Mouse (Mus musculus): ENCODE data around the gene Lrrc4. TPM values are rescaled to one million over a fixed set of nuclear protein-coding genes. Genes with fewer than 3 reads are reported as not detected.

The Lrrc4 gene
- polyA plus RNA-seq, 1 experiment, result not detected

DNA sequence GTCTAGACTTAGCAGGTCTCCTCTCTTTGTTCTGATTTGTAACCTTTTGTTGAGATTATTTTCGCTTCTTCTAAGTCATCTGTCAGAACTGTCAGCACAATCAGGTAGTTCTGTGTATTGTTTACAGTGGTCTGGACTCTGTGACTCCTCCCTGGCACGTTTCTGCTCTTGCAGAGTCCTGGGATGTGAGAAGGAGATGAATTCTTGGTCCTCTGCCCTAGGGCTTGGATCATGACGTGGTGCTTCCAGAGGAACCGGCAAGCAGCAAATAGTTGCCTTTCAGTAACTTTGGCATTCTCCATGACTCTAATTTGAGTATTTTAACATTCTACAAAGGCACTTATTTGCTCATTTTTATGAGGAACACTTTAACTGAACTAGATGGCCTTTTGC, 113.7 kb downstream of the Lrrc4 start:
- TF ChIP-seq CTCF (IDR thresholded peaks at IDR 0.05; ENCODE audit: control insufficient read depth, insufficient read depth, low read length) (no peak), POLR2A (IDR thresholded peaks at IDR 0.05; ENCODE audit: borderline replicate concordance, control insufficient read depth, low read depth, low read length) (no peak)
- H3K27ac ChIP-seq (ENCODE audit: control insufficient read depth, insufficient read depth, low read depth, low read length, poor library complexity), result no peak overlapping the region
- no peak overlapping the region for H3K4me3 ChIP-seq (replicated peaks; ENCODE audit: control insufficient read depth, low read depth, low read length)
- H3K4me1 ChIP-seq (ENCODE audit: control insufficient read depth, insufficient read depth, low read length), result no peaks in the 10 kb centered on the region; the same call in 1 of the 2 replicates
- 78% methylated on average over 4 of the region's 4 CpGs for WGBS

- Histone ChIP-seq H3K4me1 (ENCODE audit: control insufficient read depth, insufficient read depth, low read length) (no peaks in the 10 kb centered on the region; the same call in 1 of the 2 replicates), H3K27ac (ENCODE audit: control insufficient read depth, insufficient read depth, low read depth, low read length, poor library complexity) (no peak overlapping the region), H3K4me3 (replicated peaks; ENCODE audit: control insufficient read depth, low read depth, low read length) (no peak overlapping the region)
- WGBS, result 71% methylated on average over 7 of the region's 7 CpGs
- TF ChIP-seq POLR2A (IDR thresholded peaks at IDR 0.05; ENCODE audit: borderline replicate concordance, control insufficient read depth, low read depth, low read length) (no peak), CTCF (IDR thresholded peaks at IDR 0.05; ENCODE audit: control insufficient read depth, insufficient read depth, low read length) (no peak)
These were observed 114.2 kb downstream of the Lrrc4 start for GRCm38 (mm10) chr6:28717203-28717844.

DNA sequence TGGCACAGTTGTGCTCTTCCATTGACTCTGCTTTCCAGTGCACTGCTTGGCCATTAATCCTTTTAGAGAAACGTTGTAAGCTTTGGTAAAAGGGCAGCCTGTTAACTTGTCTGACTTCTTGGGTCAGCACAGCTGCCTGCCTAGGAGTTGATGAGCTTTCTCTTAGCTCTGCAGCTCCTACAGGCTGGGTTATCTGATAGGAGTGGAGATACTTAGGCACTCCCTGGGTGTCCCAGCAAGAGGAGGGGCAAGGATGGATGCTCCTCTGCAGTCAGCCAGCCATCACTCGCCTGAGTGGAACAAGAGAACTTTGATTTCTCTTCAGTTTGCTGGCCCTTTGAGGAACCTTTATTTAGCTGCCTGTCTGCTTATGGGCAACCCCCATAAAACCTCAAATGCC, 121.5 kb downstream of the Lrrc4 start:
- no peak overlapping the region for H3K27ac ChIP-seq (ENCODE audit: control insufficient read depth, insufficient read depth, low read depth, low read length, poor library complexity)
- H3K4me3 ChIP-seq (replicated peaks; ENCODE audit: control insufficient read depth, low read depth, low read length), result no peak overlapping the region
- no peaks in the 10 kb centered on the region; the same call in 1 of the 2 replicates for H3K4me1 ChIP-seq (ENCODE audit: control insufficient read depth, insufficient read depth, low read length)
- TF ChIP-seq CTCF (IDR thresholded peaks at IDR 0.05; ENCODE audit: control insufficient read depth, insufficient read depth, low read length) (no peak), POLR2A (IDR thresholded peaks at IDR 0.05; ENCODE audit: borderline replicate concordance, control insufficient read depth, low read depth, low read length) (no peak)
- WGBS, result 59% methylated on average over 2 of the region's 2 CpGs

- Histone ChIP-seq H3K4me3 (replicated peaks; ENCODE audit: control insufficient read depth, low read depth, low read length) (no peak overlapping the region), H3K4me1 (ENCODE audit: control insufficient read depth, insufficient read depth, low read length) (no peaks in the 10 kb centered on the region; the same call in 1 of the 2 replicates), H3K27ac (ENCODE audit: control insufficient read depth, insufficient read depth, low read depth, low read length, poor library complexity) (no peak overlapping the region)
- WGBS, result 68% methylated on average over 12 of the region's 12 CpGs
- TF ChIP-seq CTCF (IDR thresholded peaks at IDR 0.05; ENCODE audit: control insufficient read depth, insufficient read depth, low read length), result no peak
- no peak for TF ChIP-seq POLR2A (IDR thresholded peaks at IDR 0.05; ENCODE audit: borderline replicate concordance, control insufficient read depth, low read depth, low read length)
These were observed 124.5 kb downstream of the Lrrc4 start for GRCm38 (mm10) chr6:28706976-28707592.

DNA sequence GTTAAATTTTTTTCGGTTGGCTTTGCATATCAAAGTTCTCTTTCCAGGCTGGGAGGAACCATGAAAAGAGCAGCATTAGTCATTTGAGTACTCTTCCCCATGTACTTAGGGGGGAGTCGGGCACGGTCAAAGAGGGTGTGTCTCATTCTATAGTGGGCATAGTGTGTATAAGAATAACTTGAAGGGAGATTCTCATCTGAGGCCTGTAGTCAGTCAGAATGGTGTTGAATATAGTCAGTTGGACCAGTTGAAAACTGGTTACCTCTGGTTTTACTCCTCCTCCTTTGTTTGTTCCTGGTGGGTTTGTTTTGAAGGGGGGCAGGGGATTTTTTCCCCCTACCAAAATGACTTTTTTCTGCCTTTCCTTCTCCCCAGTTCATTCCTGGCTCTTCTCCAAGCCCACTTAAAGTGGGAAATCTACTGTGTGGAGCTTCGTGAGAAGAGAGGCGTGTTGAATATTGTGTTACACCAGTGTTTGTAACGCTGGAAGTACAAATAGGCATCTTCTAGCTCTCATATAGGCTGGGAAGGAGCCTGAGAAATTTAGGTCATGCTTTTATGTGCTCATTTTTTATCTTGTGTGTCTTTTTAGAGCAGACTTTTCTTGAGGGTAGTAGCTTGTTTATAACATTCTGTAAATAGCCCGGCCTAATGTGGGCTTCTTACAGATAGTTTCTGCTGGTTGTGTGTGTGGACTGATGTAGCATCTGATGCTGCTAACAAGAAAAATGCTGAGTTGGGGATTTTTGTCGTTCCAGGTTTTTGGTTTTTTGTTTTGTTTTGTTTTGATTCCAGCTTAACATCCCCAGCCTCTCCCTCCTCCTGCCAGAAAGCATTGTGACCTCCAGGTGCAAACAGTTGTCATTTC, 125.2 kb downstream of the Lrrc4 start:
- TF ChIP-seq CTCF (IDR thresholded peaks at IDR 0.05; ENCODE audit: control insufficient read depth, insufficient read depth, low read length) (no peak), POLR2A (IDR thresholded peaks at IDR 0.05; ENCODE audit: borderline replicate concordance, control insufficient read depth, low read depth, low read length) (no peak)
- Histone ChIP-seq H3K27ac (ENCODE audit: control insufficient read depth, insufficient read depth, low read depth, low read length, poor library complexity) (no peak overlapping the region), H3K4me3 (replicated peaks; ENCODE audit: control insufficient read depth, low read depth, low read length) (no peak overlapping the region), H3K4me1 (ENCODE audit: control insufficient read depth, insufficient read depth, low read length) (no peaks in the 10 kb centered on the region; the same call in 1 of the 2 replicates)
- whole genome bisulfite sequencing, result 83% methylated on average over 8 of the region's 8 CpGs

GRCm38 (mm10) chr6:28705384-28706107, 126.0 kb downstream of the Lrrc4 start:
- TF ChIP-seq POLR2A (IDR thresholded peaks at IDR 0.05; ENCODE audit: borderline replicate concordance, control insufficient read depth, low read depth, low read length) (no peak), CTCF (IDR thresholded peaks at IDR 0.05; ENCODE audit: control insufficient read depth, insufficient read depth, low read length) (no peak)
- H3K27ac ChIP-seq (ENCODE audit: control insufficient read depth, insufficient read depth, low read depth, low read length, poor library complexity), result no peak overlapping the region
- no peaks in the 10 kb centered on the region; the same call in 1 of the 2 replicates for H3K4me1 ChIP-seq (ENCODE audit: control insufficient read depth, insufficient read depth, low read length)
- 60% methylated on average over 6 of the region's 6 CpGs for WGBS
- H3K4me3 ChIP-seq (replicated peaks; ENCODE audit: control insufficient read depth, low read depth, low read length), result no peak overlapping the region

DNA sequence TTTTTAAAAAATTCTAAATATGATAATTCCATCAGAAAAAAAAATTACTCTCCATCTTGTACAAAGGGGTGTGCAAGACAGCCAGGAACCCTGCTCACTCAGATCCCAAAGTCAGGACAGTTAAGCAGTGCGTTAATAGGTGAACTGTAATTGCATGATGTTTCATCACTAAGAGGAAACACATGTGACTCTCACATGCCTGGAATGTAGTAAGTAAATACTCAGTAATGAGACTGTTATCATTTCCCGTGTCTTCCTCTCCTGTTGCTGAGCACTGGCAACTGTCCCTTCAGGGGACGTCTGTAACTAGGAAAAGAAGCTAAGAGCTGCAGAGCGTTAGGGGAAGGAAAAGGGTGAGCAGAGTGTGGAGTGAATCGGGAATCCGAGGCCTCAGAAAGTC, 126.9 kb downstream of the Lrrc4 start:
- 52% methylated on average over 6 of the region's 6 CpGs for WGBS
- no peak for TF ChIP-seq POLR2A (IDR thresholded peaks at IDR 0.05; ENCODE audit: borderline replicate concordance, control insufficient read depth, low read depth, low read length)
- no peak for TF ChIP-seq CTCF (IDR thresholded peaks at IDR 0.05; ENCODE audit: control insufficient read depth, insufficient read depth, low read length)
- no peak overlapping the region for H3K4me3 ChIP-seq (replicated peaks; ENCODE audit: control insufficient read depth, low read depth, low read length)
- H3K27ac ChIP-seq (ENCODE audit: control insufficient read depth, insufficient read depth, low read depth, low read length, poor library complexity), result no peak overlapping the region
- no peaks in the 10 kb centered on the region; the same call in 1 of the 2 replicates for H3K4me1 ChIP-seq (ENCODE audit: control insufficient read depth, insufficient read depth, low read length)
